Mouse (Mus musculus): ENCODE data around the gene Zfp449. TPM values are rescaled to one million over a fixed set of nuclear protein-coding genes. Genes with fewer than 3 reads are reported as not detected.

Gene Zfp449
- total and polyA plus RNA-seq, 3 experiments: 1.4 to 5.5 (median 4.0) TPM

DNA sequence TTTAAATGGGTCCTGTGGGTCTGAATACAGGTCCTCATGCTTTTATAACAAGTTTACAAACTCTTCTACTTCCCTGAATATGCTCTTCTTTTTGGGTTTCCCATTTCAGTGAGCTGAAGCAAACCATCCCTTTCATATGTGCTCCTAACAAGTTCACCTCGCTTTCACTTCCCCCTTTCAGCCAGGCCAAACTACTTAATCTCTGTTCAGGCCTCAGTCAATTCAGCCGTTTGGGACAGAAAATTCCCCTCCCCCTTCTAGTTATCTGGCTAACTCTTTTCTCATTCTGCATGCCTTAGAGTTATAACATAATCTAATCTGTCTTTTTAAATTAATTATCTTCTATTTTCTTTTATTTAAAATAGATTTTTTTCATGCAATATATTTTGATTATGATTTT, 58.4 kb downstream of the Zfp449 start:
- DNase-seq: no peak
- no peak overlapping the region for H3K9ac ChIP-seq (ENCODE audit: low read depth, low read length)
- no peaks in the 10 kb centered on the region for H3K27me3 ChIP-seq (ENCODE audit: control insufficient read depth, insufficient read depth, low read length)
- H3K4me3 ChIP-seq: no peak overlapping the region
- no peaks in the 10 kb centered on the region for H3K4me1 ChIP-seq (ENCODE audit: control insufficient read depth, insufficient read depth, low read length)
- H3K79me2 ChIP-seq (replicated peaks; ENCODE audit: control insufficient read depth, insufficient read depth, low read length): no peaks in the 10 kb centered on the region
- WGBS: 36% methylated on average over 2 of the region's 2 CpGs
- no peak overlapping the region for H3K27ac ChIP-seq
- TF ChIP-seq EP300 (IDR thresholded peaks at IDR 0.05; ENCODE audit: insufficient read depth, low read depth, low read length) (no peak), POLR2A (IDR thresholded peaks at IDR 0.05; ENCODE audit: insufficient read depth, low read depth, low read length) (no peak), CTCF (IDR thresholded peaks at IDR 0.05) (no peak)
- H3K36me3 ChIP-seq (ENCODE audit: control insufficient read depth, insufficient read depth, low read length): no peaks in the 10 kb centered on the region
- intact Hi-C loops (cut with DNase I): no loop called here

DNA sequence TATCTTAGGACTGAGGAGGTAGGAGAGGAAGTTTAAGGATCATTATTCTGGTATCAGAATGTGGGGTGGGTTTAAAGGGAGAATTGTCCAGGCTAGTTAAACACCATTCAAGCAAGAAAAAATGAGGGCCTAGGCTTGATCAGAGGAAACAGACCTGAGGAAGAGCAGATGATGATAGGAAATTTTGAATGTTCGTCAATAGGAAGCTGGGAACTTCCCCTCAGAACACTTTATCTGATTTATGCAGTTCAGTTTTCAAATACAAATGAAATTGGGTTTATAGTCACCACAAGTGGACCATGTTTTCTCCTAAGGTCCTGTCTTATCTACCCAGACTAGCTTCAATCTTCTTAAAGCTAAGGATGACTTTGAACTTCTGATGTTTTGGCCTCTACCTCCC, 59.3 kb downstream of the Zfp449 start:
- TF ChIP-seq POLR2A (IDR thresholded peaks at IDR 0.05; ENCODE audit: insufficient read depth, low read depth, low read length): no peak
- TF ChIP-seq EP300 (IDR thresholded peaks at IDR 0.05; ENCODE audit: insufficient read depth, low read depth, low read length): no peak
- TF ChIP-seq CTCF (IDR thresholded peaks at IDR 0.05): no peak
- H3K27ac ChIP-seq: no peak overlapping the region
- H3K27me3 ChIP-seq (ENCODE audit: control insufficient read depth, insufficient read depth, low read length): no peaks in the 10 kb centered on the region
- 63% methylated on average over 1 of the region's 1 CpGs for whole genome bisulfite sequencing
- intact Hi-C loops (cut with DNase I): no loop called here
- H3K79me2 ChIP-seq (replicated peaks; ENCODE audit: control insufficient read depth, insufficient read depth, low read length): no peaks in the 10 kb centered on the region
- H3K36me3 ChIP-seq (ENCODE audit: control insufficient read depth, insufficient read depth, low read length): no peaks in the 10 kb centered on the region
- H3K9ac ChIP-seq (ENCODE audit: low read depth, low read length): no peak overlapping the region
- DNase-seq: no peak
- H3K4me1 ChIP-seq (ENCODE audit: control insufficient read depth, insufficient read depth, low read length): no peaks in the 10 kb centered on the region
- no peak overlapping the region for H3K4me3 ChIP-seq

GRCm38 (mm10) chrX:56406128-56406527, 59.9 kb downstream of the Zfp449 start:
- Histone ChIP-seq H3K4me3 (no peak overlapping the region), H3K27ac (no peak overlapping the region), H3K79me2 (replicated peaks; ENCODE audit: control insufficient read depth, insufficient read depth, low read length) (no peaks in the 10 kb centered on the region), H3K27me3 (ENCODE audit: control insufficient read depth, insufficient read depth, low read length) (no peaks in the 10 kb centered on the region), H3K4me1 (ENCODE audit: control insufficient read depth, insufficient read depth, low read length) (no peaks in the 10 kb centered on the region), H3K9ac (ENCODE audit: low read depth, low read length) (no peak overlapping the region), H3K36me3 (ENCODE audit: control insufficient read depth, insufficient read depth, low read length) (no peaks in the 10 kb centered on the region)
- intact Hi-C loops (cut with DNase I): no loop called here
- 49% methylated on average over 5 of the region's 5 CpGs for whole genome bisulfite sequencing
- DNase-seq: no peak
- TF ChIP-seq POLR2A (IDR thresholded peaks at IDR 0.05; ENCODE audit: insufficient read depth, low read depth, low read length): no peak
- no peak for TF ChIP-seq EP300 (IDR thresholded peaks at IDR 0.05; ENCODE audit: insufficient read depth, low read depth, low read length)
- no peak for TF ChIP-seq CTCF (IDR thresholded peaks at IDR 0.05)

Other genes starting within 250 kb of the Zfp449 start
- 1 to 10 TPM in 1 of 2 experiments, under 1 TPM in 1; 0.96 to 1.2 TPM for gene 3830403N18Rik, start 209.8 kb upstream of the Zfp449 start, total RNA-seq (2021)
- gene 3830403N18Rik, start 209.8 kb upstream of the Zfp449 start, polyA plus RNA-seq (2012; rRNA removed): 0.18 and 0.56 TPM in 2 replicates
- not detected for gene Gm773, start 133.5 kb upstream of the Zfp449 start, total RNA-seq (2021)
- not detected in 2 replicates for gene Gm773, start 133.5 kb upstream of the Zfp449 start, polyA plus RNA-seq (2012; rRNA removed)
- gene Smim10l2a, start 28.2 kb downstream of the Zfp449 start, total RNA-seq (2021): under 1 TPM in 1 of 2 experiments, not detected in 1; 0.18 TPM
- gene Smim10l2a, start 28.2 kb downstream of the Zfp449 start, polyA plus RNA-seq (2012; rRNA removed): 0.20 and 0.35 TPM in 2 replicates
- under 1 TPM in 1 of 2 experiments, not detected in 1; 0.86 TPM for gene Gm2174, start 101.6 kb downstream of the Zfp449 start, total RNA-seq (2021)
- gene Gm2174, start 101.6 kb downstream of the Zfp449 start, polyA plus RNA-seq (2012; rRNA removed): 2.9 and 3.9 TPM in 2 replicates
- gene Ints6l, start 108.5 kb downstream of the Zfp449 start, total RNA-seq (2021): 1 to 10 TPM; 4.8 to 4.9 TPM
- 10.9 and 20.8 TPM in 2 replicates for gene Ints6l, start 108.5 kb downstream of the Zfp449 start, polyA plus RNA-seq (2012; rRNA removed)
- gene Gm10477, start 178.3 kb downstream of the Zfp449 start, total RNA-seq (2021): not detected
- not detected in 2 replicates for gene Gm10477, start 178.3 kb downstream of the Zfp449 start, polyA plus RNA-seq (2012; rRNA removed)
- not detected for gene Gm648, start 203.2 kb downstream of the Zfp449 start, total RNA-seq (2021)
- gene Gm648, start 203.2 kb downstream of the Zfp449 start, polyA plus RNA-seq (2012; rRNA removed): not detected in 2 replicates

All from heart, adult 2 months (tissue).